Mouse (Mus musculus) cerebellum, postnatal 14 days (tissue): ENCODE measurements at regions not wholly inside any gene's neighbourhood (a gene's known extent, or its start where the extent isn't known, plus 50 kb on each side); places are given as distances from the start of the nearest gene placed in this dataset.
A peak's percentile ranks its signal among the peaks of the same experiment; 100 is the strongest.

Experiments
- DNase-seq, 2 experiments: peaks; one replicate each; pipeline ENCODE4 v3.0.0; 2021; ENCODE audit warnings: mixed read lengths in 2 of 2

DNA sequence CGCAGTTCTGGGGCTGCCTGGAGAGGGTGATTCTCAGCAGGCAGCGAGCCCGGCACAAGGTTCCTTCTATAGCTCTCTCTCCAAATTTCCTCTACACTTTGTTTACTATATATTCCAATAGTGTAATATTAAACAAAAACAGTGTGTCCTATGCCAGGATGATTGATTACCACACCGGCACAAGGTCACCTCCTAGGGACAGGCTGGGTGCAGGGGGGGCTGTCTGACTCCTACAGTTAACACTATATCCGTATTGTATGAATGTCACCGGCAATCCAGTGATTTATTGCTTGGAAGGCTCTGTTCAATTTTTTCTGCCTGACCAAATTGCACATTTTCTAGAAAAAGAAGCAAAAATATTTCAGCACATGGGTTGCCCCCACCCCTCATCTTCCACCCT is 305.9 kb upstream of the Mgmt start:
- no peak for DNase-seq

DNA sequence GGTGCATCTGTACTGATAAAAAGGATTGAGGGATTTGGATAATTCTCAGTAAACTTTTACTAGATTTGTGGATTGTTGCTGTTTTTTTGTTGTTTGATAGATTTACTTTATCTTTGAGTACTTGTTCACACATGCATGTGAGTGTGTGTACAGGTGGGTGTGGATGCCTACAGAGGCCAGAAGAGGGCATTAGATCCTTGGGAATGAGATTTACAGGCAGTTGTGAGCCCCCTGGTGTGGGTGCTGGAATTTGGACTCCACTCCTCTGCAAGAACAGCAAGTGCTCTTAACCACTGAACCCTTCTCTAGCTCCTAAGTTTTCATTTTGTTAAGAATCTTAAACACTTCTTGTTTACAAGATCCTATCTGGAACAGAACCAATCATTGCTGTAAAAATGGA is 303.5 kb upstream of the Mgmt start:
- DNase-seq, result no peak

DNA sequence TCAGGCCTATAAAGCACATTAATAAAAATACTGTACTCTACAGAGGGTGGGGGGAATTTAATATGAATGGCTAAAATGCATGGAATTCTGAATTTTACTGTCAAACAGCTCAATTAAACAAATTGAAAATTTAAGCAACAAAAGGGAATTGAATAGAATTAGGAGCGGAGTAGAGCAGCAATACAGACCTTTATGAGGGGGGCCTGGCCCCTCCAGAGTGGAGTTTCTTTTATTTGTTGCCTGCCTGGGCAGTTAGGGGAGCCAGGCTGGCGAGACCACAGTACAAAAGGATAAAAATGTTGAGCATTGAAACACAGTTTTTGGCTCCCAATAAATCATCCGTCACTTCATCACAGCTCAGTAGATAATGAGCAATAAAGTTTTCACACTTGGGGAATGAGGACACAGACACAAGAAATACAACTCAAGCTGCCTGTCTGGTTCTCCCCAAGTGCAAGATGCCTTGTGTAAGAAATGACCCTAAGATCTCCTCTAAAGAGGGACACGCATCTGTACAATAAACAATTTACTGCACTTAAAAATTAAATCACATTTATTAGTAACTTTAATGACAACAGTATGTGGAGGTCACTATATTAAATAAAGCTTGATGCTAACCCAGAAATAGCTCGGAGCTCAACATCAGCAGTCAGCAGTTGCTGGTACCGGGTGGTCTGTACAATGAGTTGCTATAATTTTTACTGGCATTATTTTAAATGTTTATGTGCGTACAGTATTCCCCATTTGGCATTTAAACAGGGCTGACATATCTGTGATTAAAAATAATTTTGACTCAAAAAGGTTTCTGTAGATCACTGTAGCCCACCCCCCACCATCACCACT is 286.9 kb upstream of the Mgmt start:
- DNase-seq, result no peak

DNA sequence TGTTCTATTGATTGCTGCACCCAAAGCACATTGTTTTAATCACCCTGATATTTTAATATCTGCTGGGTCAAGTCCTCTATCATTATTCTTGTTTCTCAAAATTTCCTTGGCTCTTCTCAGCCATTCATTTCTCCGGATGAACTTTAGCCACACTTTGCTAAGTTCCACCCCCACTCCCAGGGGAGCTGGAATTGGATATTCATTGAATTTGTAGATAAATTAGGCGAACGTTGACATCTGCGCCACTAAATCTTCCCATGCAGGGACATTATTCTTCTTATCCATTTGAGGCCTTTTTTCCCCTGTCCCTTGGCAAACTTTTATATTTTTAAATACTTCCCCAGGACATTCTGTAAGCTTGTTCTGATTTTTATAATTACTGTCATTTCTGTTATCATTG is 280.9 kb upstream of the Mgmt start:
- no peak for DNase-seq

DNA sequence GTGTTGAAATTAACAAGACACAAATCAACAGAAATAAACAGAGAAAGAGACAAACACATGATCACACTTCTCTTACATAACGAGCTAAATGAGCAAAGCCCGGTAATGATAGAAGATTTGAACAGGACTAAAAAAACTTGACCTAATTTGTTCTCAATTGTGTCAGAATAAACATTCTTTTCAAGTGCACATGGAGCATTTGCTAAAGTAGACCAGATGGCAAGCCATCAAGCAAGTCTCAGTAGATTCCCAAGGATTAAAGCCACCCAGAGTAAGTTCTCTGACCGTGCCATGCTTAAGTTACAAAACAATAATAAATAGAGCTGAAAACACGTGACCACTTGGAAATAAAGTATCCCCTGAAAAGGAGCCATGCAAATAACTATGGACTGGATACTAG is 269.9 kb upstream of the Mgmt start:
- no peak for DNase-seq

DNA sequence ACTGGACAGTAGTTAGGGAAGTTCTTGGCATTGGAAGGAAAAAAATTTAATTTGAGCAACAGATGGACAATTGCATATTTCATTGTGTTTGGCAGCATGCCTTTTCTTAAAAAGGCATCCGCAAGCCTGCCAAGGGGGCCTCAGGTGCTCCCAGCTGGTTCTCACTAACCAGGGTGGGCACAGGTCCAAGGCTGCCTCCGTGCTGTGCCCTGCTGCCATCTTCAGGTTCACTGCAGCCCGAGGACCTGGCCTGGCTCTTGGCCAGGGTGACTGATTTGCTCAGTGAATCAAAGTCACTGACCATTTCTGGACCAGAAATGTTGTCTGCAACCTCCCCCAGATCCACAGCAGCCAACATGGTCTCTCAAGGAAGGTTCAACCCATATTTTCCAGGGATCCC is 263.3 kb upstream of the Mgmt start:
- peak; percentile 93 for DNase-seq

DNA sequence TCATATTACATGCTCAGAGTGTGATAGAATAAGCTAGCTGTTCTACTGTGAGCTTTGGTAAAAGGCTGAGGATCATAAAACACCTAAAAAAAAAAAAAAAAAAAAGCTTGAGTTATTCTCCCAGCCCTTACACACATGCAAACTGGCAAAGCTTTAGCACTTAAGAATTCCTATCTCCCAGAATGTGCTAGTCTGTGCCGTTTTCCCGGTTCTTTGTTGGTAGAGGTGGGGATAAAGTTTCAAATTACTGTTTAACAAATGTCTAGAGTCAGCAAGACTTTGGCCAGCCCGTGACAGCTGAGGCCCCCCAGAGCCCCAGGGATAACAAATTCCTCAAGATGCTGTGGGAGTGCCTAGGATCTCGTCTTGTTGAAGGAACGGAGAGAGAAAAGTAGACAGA is 254.3 kb upstream of the Mgmt start:
- no peak for DNase-seq

DNA sequence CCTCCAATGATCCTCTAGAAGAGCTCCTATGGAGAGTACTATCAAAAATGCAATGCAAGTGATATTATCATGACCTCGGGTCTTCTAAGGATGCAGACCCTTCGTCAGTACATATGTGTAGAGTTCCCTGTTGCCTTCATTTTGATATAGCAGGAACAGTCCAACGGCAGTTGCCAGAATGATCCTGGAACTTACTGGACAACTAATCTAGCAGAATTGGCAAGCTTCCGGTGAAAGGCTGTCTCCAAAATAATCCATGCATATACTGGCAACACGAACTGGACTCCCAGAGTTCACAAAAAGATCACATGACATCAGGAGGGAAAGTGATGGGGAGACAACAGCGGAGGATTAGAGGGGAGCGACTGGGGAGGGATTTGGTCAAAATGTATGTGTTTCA is 253.6 kb upstream of the Mgmt start:
- DNase-seq, result peak in 1 of 2 experiments; percentile 32

DNA sequence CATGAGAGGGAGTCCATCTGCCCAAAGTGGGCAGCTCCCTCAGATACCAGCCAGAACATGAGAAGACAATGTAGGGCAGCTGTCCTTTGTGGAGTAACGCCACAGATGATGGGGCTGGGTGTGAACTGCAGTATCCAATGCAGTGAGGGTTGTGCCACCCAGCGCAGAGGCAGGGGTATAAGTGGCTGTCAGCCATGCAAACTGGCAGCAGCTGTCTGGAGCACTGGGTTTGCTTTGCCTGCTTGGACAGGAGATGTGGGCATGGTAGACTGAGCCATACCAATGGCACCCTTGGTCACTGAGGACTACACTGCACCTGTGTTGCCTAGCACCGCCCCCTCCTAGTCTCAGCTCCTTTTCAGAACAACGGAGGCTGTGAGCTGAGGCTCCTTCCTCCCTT is 244.6 kb upstream of the Mgmt start:
- no peak for DNase-seq

DNA sequence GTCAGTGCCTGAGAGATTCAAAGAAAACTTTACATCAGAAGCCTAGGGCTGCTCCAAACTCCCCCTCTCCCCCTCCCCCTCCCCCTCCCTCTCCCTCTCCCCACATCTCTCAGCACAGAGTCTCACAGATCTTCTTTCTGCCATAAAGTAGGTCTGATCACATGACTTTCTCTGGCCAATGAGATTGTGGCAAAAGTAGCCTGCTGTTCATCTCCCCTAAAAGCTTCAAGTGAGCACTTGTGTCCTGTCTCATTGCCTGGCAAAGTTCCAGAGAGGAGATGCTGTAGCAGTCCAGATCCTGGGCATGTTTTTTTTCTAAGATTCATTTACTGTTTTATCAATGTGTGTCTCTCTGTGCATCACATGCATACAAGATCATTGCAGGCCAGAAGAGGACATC is 234.5 kb upstream of the Mgmt start:
- no peak for DNase-seq

DNA sequence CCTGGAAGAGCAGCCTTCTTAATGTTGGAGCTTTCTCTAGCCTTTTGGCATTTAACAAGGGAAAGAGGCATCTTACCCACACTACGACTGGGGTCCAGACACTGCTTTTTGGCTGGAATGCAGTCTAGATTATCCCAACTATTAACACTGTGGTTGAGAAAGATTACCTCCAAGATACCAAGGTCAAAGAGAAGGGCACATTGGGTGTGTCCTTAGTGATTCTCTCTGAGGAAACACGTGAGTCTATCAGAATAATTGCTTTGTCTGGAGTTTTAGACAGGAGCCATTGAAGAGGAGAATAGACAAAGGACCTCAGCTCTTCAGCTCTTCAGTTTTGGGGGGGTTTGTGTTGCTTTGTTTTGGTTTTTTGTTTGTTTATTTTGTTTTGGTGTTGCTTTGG is 234.0 kb upstream of the Mgmt start:
- DNase-seq, result no peak

DNA sequence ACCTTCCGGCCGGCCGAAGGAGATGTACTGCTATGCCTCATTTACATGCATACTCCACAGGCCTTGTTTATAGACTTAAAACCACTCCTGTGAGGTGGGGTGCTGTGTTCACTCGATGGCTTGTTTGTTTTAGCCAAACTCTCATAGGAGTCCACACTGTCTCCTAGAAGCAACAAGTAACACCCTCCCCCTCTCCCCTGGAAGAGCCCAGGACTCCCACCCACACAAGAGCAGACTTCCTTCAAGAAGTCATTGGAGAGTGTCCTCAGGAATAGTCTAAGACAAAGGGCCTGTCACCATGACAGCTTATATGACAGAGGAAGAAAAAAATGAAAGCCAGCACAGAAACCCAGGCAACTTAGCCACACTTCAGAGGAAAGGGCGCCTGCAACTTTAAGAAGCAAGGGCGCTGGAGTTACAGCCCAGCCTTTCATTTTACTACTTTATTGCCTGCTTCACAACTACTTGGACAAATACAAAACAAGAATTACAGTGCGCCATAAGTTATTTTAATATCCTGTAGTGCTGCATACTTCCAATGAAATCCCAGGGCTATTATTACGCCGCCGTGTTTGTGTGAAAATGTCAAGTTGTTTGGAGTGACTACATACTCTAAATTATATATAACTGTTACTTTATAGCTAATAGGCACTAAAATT is 229.9 kb upstream of the Mgmt start:
- no peak for DNase-seq

DNA sequence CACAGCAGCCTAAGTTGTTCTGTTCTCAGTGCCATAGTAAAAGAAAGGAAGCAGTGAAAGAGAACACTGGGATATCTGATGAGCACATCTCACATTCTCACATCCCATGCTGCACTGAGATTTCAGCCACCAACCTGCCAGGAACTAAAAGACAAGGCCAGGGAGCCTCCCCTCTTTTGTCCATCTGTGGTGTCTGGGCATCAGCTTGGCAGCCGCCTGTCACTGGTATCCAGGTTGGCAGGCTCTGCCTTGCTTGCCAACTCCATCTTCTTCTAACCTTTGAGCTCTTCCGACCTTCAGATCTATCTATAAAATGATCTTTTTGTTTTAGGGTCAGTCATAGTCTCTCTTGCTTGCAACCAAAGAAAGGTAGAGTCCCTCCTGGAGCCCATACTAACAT is 228.5 kb upstream of the Mgmt start:
- DNase-seq, result peak; percentile 26 to 49

DNA sequence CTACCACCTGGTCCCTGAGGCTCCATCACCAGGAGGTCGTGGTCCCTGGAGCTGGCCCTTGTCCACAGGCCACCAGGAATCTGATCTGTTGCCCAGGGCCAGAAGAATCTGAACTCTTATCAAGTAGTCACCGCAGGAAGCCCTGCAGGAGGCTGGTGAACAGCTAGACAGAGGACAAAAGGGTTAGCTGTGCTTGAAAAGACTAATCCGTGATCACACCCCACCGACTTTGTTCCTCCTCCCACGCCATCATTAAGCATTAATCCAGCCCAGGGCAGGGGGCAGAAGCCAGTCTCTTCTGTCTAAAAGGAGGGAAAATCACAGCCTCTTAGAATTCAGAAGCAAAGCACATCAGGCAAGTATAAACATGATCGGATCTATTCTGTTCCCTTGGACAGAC is 227.7 kb upstream of the Mgmt start:
- DNase-seq, result no peak

DNA sequence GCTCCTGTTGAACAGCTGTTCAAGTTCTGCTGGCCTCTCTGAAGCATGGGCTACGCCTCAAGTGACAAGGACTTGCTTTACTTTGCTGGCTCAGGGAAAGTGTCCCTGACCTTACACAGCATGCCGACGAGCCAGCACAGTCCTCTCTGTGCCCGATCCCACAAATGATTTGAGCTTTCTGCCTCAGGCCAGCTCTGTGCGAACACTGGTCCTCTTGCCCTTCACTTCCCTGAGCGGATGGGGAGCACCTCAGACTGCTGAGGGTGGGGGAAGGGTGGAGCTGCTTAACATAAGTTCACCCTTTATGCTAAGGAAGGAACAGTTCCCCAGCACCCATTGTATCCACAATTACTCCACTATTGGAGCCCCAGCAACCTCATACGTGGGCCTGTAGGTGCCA is 223.7 kb upstream of the Mgmt start:
- DNase-seq, result no peak

DNA sequence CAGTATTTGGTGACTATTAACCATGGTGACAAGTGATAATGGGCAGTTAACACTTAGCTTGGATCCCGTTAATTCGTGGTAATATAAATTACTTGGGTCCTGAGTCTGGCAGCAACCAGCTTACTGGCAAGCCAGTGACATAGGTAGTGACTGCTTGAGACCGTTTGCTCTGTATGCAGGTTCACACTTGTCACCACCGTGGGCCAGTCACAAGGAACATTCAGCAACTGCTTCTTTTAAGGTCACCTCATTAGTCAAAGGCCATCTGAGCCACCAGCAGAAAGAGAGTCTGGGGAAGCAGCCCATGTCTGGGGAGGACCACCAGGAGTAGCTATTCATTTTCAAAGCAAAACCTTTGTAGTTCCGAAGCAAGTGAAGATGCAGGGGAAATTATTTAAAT is 220.3 kb upstream of the Mgmt start:
- no peak for DNase-seq

DNA sequence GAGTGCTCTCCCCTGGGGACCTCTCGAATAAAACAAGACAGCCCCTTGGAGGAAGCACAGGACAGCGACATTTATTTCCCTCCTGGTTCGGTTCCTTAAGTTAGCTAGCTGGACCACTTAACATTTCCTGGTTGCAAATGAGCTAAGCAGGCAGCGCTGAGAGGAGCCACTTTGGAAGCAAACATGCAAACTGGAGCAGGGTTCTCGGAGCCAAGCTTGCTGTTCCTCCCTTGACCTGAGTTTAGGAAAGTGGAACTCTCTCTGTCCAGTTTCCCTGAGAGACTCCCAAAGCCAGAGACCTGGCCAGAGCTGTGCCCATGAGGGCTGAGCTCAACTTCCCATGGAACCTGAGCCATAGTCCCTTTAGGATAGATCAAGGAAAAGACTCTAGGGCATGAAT is 219.4 kb upstream of the Mgmt start:
- DNase-seq, result no peak

DNA sequence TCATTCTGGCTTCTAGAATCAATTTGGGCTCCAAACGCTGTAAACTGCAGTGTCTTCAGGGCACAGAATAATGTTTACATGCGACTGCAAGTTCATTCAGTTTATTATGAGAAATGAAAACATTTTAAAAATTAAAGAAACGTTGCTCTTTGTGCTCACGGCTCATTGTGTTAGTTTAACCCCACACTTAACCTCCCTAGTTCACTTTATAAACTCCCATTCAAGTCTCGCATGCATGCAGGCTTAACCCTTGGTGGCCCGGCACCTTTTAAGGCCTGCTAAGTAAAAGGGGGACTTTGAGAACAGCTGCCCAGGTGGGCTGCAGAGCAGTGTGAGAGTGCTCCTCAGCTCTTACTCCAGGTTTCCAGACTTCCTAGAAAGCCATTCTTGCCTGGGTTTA is 218.3 kb upstream of the Mgmt start:
- DNase-seq, result no peak

DNA sequence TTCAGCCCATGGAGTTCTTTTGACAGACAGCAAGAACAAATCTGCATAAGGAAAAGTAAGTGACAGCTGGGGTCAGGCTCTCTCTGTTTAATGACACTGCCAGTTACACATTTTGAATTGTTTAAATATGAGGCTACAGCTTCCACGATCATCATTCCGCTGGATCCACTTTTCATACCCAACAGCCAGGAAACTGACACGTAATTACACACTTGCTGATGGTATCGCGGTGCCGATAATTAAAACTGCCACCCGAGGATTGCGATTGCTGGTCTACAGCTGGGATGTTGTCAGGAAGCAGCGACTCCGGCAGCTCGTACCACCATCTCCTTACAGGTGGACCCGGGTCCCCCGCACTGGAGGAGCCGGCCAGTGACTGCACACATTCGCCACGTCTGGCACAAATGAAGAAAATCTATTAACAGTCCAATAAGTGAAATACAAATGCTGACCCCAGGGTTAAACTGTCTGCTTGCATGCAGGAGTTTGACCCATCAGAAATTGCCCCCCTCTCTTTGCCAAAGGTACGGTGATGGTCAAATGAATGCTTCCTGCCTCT is 217.3 kb upstream of the Mgmt start:
- DNase-seq, result no peak

DNA sequence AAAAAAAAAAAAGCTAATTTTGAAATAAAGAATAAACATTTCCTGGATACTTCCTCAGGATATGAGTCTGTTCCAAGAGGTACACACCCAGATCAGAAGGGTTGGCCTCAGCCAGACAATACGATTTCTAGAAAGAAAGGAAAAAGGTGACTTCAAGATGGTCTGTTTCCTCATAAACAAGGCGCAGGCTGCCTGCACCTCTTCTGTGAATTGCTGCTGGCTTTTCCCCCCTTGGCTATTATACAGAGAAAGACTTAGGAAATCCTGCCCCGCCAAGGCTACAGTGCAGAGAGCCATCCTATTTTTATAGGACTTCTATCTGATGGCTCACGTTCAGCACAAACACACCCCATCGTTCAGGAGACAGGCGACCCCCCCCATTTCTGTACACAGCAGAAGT is 204.8 kb upstream of the Mgmt start:
- no peak for DNase-seq

DNA sequence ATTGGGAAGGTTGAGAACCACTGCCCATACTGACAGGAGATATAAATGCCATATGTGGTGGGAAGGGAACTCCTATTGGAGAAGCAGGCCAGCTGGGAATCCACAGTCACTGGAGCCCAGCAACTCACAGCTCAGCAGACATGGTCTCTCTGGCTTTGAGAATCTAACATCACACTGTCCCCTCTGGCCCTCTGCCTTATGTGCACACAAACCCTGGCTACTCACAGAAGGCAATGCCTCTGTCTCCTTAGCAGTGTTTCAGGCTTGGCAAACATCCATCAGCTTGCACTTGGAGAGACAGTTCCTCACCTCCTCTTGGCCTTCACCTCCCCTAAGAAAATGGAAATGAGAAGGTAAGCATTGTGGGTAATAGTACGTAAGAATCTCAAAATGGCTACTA is 188.2 kb upstream of the Mgmt start:
- DNase-seq, result peak in 1 of 2 experiments; percentile 18

DNA sequence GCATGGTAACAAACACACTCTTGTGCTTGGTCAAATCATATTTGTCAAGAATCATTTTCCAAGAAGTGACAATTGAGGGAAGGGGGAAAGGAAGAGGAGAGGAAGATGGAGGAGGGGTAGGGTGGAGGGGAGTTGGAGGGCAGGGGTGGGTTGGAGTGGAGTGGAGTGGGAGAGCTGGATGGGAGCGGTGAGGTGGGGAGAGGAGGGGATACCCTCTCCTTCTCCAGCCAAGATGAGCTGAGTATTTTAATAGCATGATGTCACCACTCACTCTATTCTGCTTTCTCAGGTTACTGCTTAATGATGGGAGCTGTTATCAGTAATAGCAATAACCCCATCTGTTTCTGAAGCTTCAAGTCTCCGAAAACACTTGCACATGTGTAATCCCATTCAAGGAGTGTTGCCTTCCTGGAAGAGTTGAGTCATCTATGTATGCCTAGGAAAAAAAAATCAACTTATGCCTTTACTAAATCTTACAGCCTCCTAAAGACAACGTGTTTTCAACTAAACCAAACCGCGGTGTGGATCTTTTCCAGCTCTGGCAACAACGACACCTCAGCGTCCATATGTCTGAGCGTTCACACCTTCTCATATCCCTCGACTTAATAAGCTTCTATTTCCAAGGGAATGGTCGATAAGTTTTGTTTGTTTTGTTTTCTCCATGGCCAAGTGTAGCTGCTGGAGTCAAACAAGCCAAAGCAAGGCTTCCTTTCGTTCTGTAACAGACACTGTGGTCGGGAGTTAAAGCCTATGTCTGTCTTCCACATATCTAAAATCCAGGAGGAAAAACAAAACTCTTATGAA is 187.0 kb upstream of the Mgmt start:
- no peak for DNase-seq

DNA sequence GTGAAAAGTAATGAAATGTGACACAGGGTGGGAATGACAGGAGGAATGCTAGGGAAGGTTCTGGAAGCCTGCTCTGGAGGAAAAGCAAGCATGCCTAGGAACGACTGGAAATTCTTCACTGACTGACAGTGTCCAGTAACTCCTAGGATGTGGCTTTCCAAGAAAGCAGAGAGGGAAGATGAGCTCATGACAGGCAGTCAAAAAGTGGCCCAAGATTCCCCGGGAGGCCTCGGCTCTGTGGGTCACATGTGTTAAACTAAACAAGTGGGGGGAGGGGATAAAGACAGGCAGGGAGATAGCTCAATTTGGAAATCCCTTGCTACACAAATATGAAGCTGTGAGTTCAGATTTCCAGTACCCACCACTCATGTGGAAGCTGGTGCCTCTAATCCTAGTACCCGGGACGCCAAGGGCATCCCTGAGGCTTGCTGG is 186.4 kb upstream of the Mgmt start:
- no peak for DNase-seq

DNA sequence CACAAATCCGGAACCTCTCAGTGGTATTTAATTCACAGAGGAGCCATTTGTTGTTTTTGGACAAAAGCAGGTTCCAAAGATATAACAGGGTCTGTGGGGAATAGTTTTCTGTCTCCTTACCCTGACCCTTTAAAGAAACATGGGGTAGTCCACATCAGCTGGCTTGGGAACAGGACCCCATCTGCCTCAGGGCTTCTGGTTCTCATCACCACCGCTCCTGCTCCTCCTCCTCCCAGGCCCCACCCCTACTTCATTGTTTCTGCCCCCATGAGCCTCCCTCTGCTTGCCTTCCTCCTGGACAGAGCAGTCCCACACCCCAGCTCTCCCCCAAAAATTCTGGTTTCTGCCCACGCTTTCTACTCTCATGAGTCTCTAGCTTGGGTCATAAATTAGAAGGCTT is 183.8 kb upstream of the Mgmt start:
- DNase-seq, result no peak
